Mouse (Mus musculus) activated CD4-positive, CD25-positive, alpha-beta regulatory T cell, adult 9 weeks (primary cell): ENCODE measurements around the gene Gpr89. TPM values are rescaled to one million over a fixed set of nuclear protein-coding genes. Genes with fewer than 3 reads are reported as not detected.

ENCODE experiments used
- polyA plus RNA-seq: library from polyadenylated mRNA; unstranded; fragments of 100-300 nt; shearing (Covaris generic); gene quantifications from one replicate; pipeline ENCODE4 v1.2.1, GENCODE M21; 2017

The Gpr89 gene
- 33.4 TPM for polyA plus RNA-seq

GRCm38 (mm10) chr3:96904851-96905541, at the start of gene Gpr89:
Gene Gpr89 (minus strand): TSS chr3:96905346.

GRCm38 (mm10) chr3:96925920-96926319, 20.8 kb upstream of the Gpr89 start, which contains the start of gene Gja8:
Gene Gja8 (minus strand): TSS chr3:96926020.

DNA sequence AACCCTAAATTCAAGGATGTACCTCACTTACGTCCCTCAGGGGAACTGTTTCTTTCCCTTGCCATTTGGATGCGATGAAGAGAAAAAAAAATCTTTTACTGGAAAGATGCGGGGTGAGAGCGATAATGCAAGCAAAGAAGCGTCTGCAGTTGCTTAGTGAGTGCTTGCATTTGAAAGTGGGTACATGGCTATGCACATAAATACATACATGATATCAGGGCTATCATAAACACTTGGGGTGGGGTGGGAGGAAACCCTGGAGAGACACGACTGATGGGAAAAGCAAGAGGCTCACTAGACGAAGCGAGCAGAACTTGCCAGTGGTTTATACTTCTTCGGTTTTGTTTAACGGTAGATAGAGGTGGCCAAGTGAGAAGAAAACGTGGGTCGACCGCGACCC, 753 bp downstream of the Gpr89 start, which contains the start of gene Gja5:
TSS of gene Gja5 (plus strand) at position 301 of the 400 bp plus-strand sequence.

DNA sequence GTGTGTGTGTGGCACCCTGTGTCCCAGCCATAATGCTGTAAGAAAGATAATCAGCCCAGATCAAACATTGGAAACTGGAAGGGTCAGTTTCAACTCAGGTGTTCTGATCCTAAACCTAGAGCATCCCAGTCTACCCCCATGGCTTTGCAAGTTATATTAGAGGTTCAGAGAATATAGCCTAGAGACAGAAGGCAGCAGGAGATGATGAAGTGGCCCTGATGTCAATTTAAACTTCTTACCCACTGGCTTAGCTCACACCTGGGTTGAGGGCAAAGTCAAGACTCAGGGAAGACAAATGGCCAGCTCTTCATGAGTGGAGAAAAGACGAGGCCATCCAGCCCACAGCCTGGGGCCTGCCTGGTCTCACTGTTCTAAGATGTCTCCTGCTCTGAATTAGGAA, 76.2 kb downstream of the Gpr89 start, which contains the start of the genes Pdzk1 and Cd160:
TSS of gene Pdzk1 (plus strand) at position 301 of the 400 bp plus-strand sequence.
TSS of gene Cd160 (minus strand) at position 368 of the 400 bp plus-strand sequence.

Other genes with a start within 250 kb of the Gpr89 start
- gene Ankrd35, start 235.2 kb downstream of the Gpr89 start, polyA plus RNA-seq, result 0.09 TPM
- gene Pias3, start 209.0 kb downstream of the Gpr89 start, polyA plus RNA-seq, result 22.6 TPM
- 0.64 TPM for gene Nudt17, start 196.8 kb downstream of the Gpr89 start, polyA plus RNA-seq
- 75.2 TPM for gene Polr3c, start 177.7 kb downstream of the Gpr89 start, polyA plus RNA-seq
- 52.1 TPM for gene Rnf115, start 177.7 kb downstream of the Gpr89 start, polyA plus RNA-seq
- 0.24 TPM for gene Pdzk1, start 76.1 kb downstream of the Gpr89 start, polyA plus RNA-seq
- 23.3 TPM for gene Cd160, start 76.0 kb downstream of the Gpr89 start, polyA plus RNA-seq
- gene Gja5, start 653 bp downstream of the Gpr89 start, polyA plus RNA-seq, result 0.20 TPM
- not detected for gene Gja8, start 20.7 kb upstream of the Gpr89 start, polyA plus RNA-seq